Mouse (Mus musculus): Measurements from ENCODE around the gene Ankrd65. TPM values are rescaled to one million over a fixed set of nuclear protein-coding genes. Genes with fewer than 3 reads are reported as not detected.
"Not testable (repeated sequence)": the region's sequence is repeated elsewhere in the genome, so short reads cannot be mapped to it uniquely, and the experiment has no call there.

The Ankrd65 gene
- polyA plus RNA-seq, 1 experiment from 2014 or later, result 0.10 TPM

DNA sequence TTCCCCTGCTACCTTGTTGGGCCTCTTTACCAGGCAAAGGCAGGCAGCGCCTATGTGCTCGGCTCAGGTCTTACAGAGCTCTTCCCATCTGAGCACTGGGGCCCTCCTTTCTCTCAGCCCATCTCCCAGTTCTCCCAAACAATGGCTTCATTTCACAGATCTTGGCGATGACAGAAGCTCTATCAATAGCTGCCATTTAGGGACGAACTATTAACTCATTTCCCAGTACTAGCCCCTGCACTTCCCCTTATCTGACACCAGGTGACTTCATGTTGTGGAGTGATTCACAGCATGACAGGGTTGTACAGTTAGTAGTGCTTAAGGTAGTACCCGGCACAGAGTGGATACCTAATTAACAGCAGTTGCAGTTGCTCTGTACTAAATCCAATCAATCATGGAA, 4.4 kb upstream of the Ankrd65 start, which contains the start of gene Tmem88b:
Gene Tmem88b (minus strand): TSS at position 56 of the 400 bp plus-strand sequence.
- ATAC-seq (ENCODE audit: low FRiP score, low TSS enrichment), result no peak
- DNase-seq (ENCODE audit: low spot score), result no peak
- H3K4me1 ChIP-seq (replicated peaks; ENCODE audit: control insufficient read depth, insufficient read depth), result no peaks in the 10 kb centered on the region
- no peaks in the 10 kb centered on the region for H3K9me3 ChIP-seq (ENCODE audit: control insufficient read depth, low read length)
- H3K4me2 ChIP-seq (replicated peaks; ENCODE audit: low read depth), result peak within 1 kb of the TSS; percentile 75
- TF ChIP-seq CTCF (IDR thresholded peaks at IDR 0.05; ENCODE audit: low read depth), result peak; percentile 58
- no peak for TF ChIP-seq EP300 (optimal IDR thresholded peaks at IDR 0.05)
- 54% methylated on average over 5 of the region's 5 CpGs for WGBS
- peak within 1 kb of the TSS; percentile 63 for H3K4me3 ChIP-seq (ENCODE audit: low read depth, low read length)
- peak within 1 kb of the TSS; percentile 86 for H3K9ac ChIP-seq (ENCODE audit: low read length)
- H3K36me3 ChIP-seq (ENCODE audit: control insufficient read depth, insufficient read depth, low read length), result no peaks in the 10 kb centered on the region
- H3K27ac ChIP-seq (replicated peaks), result no peak within 1 kb of the TSS
- H3K27me3 ChIP-seq (ENCODE audit: control insufficient read depth, insufficient read depth, low read length), result no peaks in the 10 kb centered on the region

DNA sequence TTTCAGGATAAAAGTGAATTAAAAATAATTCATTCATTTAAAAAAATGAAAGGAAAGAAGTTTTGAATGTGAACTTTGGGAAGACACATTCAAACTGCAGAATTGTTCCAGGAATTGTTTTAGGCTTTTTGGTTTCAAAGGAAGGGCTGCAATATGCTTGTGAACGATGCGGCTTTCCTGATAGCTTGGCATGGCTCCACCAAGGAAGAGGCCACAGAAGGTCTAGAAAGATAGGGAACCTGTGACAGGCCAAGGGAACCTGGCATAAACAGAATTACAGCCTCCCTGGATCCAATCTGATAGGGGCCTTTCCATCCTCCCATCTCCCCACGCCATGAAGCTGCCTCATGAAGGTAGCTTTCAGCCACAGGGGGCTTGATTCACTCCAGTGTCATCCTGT, 1.9 kb upstream of the Ankrd65 start:
- Histone ChIP-seq H3K9me3 (ENCODE audit: control insufficient read depth, low read length) (no peaks in the 10 kb centered on the region), H3K9ac (ENCODE audit: low read length) (no peak overlapping the region), H3K36me3 (ENCODE audit: control insufficient read depth, insufficient read depth, low read length) (no peaks in the 10 kb centered on the region), H3K4me2 (replicated peaks; ENCODE audit: low read depth) (no peak overlapping the region), H3K27me3 (ENCODE audit: control insufficient read depth, insufficient read depth, low read length) (no peaks in the 10 kb centered on the region), H3K4me1 (replicated peaks; ENCODE audit: control insufficient read depth, insufficient read depth) (no peaks in the 10 kb centered on the region), H3K27ac (replicated peaks) (no peak overlapping the region), H3K4me3 (ENCODE audit: low read depth, low read length) (no peak overlapping the region)
- WGBS, result 67% methylated on average over 3 of the region's 3 CpGs
- ATAC-seq (ENCODE audit: low FRiP score, low TSS enrichment) (no peak), DNase-seq (ENCODE audit: low spot score) (no peak)
- TF ChIP-seq CTCF (IDR thresholded peaks at IDR 0.05; ENCODE audit: low read depth) (no peak), EP300 (optimal IDR thresholded peaks at IDR 0.05) (no peak)

DNA sequence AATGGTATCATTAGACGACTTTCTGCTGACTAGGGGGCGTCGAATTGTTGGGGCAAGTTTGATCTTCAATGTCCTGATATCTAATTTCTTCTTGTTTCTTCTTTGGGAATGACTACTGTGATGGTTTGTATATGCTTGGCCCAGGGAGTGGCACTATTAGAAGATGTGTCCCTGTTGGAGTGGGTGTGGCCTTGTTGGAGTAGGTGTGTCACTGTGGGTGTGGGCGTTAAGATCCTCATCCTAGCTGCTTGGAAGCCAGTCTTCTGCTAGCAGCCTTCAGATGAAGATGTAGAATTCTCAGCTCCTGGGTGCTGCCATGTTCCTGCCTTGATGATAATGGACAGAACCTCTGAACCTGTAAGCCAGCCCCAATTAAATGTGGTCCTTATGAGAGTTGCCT, 1.4 kb upstream of the Ankrd65 start:
- WGBS, result 79% methylated on average over 4 of the region's 4 CpGs
- not testable (repeated sequence) for H3K36me3 ChIP-seq (ENCODE audit: control insufficient read depth, insufficient read depth, low read length); H3K4me1 ChIP-seq (replicated peaks; ENCODE audit: control insufficient read depth, insufficient read depth); DNase-seq (ENCODE audit: low spot score); H3K4me3 ChIP-seq (ENCODE audit: low read depth, low read length); H3K27ac ChIP-seq (replicated peaks); ATAC-seq (ENCODE audit: low FRiP score, low TSS enrichment); H3K4me2 ChIP-seq (replicated peaks; ENCODE audit: low read depth); H3K27me3 ChIP-seq (ENCODE audit: control insufficient read depth, insufficient read depth, low read length); H3K9ac ChIP-seq (ENCODE audit: low read length); H3K9me3 ChIP-seq (ENCODE audit: control insufficient read depth, low read length)

DNA sequence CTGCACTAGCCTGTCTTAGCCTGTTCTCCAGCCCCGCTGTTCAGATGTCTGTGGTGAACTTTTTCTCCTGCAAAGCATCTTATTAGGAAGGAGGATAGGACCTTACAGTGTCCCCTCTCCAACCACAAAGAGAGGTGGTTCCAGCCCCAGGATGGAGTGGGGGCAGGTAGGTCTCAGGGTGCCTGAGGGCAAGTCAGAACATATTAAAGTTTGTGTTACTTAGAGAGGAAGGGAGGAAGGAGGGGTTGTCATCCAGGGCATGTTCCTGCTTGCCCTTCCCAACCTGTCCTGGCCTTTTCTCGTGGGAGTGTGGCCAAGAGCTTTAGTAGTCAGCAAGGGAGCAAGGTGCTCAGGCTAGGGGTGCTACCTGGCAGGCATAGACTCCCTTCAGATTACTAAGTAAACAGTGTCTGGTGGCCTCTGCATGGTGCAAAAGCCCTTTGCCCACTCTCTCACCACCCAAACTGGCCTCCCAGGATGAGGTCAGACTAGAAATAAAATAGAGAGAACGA, 467 bp downstream of the Ankrd65 start:
- no peaks in the 10 kb centered on the region for H3K36me3 ChIP-seq (ENCODE audit: control insufficient read depth, insufficient read depth, low read length)
- WGBS, result 48% methylated on average over 3 of the region's 3 CpGs
- TF ChIP-seq EP300 (optimal IDR thresholded peaks at IDR 0.05) (no peak), CTCF (IDR thresholded peaks at IDR 0.05; ENCODE audit: low read depth) (no peak)
- peak; percentile 15 for DNase-seq (ENCODE audit: low spot score)
- no peak overlapping the region for H3K4me2 ChIP-seq (replicated peaks; ENCODE audit: low read depth)
- ATAC-seq (ENCODE audit: low FRiP score, low TSS enrichment), result peak; percentile 69
- no peaks in the 10 kb centered on the region for H3K27me3 ChIP-seq (ENCODE audit: control insufficient read depth, insufficient read depth, low read length)
- peak overlapping the region; percentile 65; the same call in 1 of the 2 replicates for H3K27ac ChIP-seq (replicated peaks)
- H3K4me3 ChIP-seq (ENCODE audit: low read depth, low read length), result no peak overlapping the region
- H3K9ac ChIP-seq (ENCODE audit: low read length), result no peak overlapping the region
- no peaks in the 10 kb centered on the region for H3K9me3 ChIP-seq (ENCODE audit: control insufficient read depth, low read length)
- no peaks in the 10 kb centered on the region for H3K4me1 ChIP-seq (replicated peaks; ENCODE audit: control insufficient read depth, insufficient read depth)

DNA sequence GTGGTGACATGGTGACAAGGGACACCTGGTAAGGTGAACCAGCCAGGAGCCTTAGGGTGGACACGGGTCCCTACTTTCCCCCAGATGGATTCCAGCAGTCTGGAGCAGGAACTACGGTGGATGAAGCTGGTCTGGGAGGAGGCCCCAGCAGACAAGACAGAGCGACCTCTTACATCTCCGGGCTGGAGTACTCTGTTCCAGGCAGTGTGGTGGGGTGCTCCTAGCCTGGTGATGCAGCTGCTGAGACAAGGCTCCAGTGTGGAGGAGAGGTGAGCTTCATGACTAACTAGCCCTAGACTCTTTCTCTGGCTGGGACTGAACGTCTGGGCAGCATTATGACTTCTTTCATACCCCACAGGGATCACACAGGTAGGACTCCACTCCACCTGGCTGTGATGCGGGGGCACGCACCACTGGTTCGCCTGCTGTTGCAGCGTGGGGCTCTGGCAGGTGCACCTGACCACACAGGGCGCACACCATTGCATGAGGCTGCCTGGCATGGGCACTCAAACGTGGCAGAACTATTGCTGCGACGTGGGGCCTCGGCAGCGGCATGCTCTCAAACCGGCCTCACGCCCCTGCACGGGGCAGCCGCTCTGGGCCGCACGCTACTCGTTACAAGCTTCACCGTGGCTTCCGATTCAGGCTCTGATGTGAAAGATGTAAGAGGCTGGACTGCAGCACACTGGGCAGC, 1.1 kb downstream of the Ankrd65 start:
- ATAC-seq (ENCODE audit: low FRiP score, low TSS enrichment) (0 out of 2 replicates have a peak, but pooled peaks have one; percentile 25), DNase-seq (ENCODE audit: low spot score) (peak; percentile 13)
- WGBS, result 73% methylated on average over 24 of the region's 24 CpGs
- H3K9ac ChIP-seq (ENCODE audit: low read length), result no peak overlapping the region; the same call in 1 of the 2 replicates
- no peaks in the 10 kb centered on the region for H3K27me3 ChIP-seq (ENCODE audit: control insufficient read depth, insufficient read depth, low read length)
- no peak overlapping the region for H3K4me3 ChIP-seq (ENCODE audit: low read depth, low read length)
- H3K36me3 ChIP-seq (ENCODE audit: control insufficient read depth, insufficient read depth, low read length), result no peaks in the 10 kb centered on the region
- H3K27ac ChIP-seq (replicated peaks), result peak overlapping the region; percentile 9; the same call in 1 of the 2 replicates
- no peak for TF ChIP-seq CTCF (IDR thresholded peaks at IDR 0.05; ENCODE audit: low read depth)
- no peak for TF ChIP-seq EP300 (optimal IDR thresholded peaks at IDR 0.05)
- no peaks in the 10 kb centered on the region for H3K9me3 ChIP-seq (ENCODE audit: control insufficient read depth, low read length)
- no peak overlapping the region for H3K4me2 ChIP-seq (replicated peaks; ENCODE audit: low read depth)
- no peaks in the 10 kb centered on the region for H3K4me1 ChIP-seq (replicated peaks; ENCODE audit: control insufficient read depth, insufficient read depth)

DNA sequence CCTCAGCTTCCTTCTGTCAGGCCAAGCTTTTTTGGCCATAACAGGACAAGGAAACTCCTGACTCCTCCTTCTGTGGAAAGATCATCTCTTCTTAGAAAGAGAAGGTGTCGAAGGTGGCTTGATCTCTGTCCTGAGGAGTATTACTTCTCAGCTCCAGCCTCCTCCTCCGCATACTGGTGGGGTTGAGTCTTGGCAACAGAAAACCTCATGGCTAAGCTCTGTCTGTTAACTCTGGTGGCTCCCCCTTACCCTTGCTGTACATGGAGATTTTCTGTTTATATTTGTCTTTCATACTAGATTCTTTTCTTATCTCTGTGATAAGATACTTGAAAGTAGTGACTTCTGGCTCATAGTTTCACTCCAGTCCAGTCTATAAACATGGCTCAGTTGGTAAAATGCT, 3.5 kb downstream of the Ankrd65 start:
- H3K27me3 ChIP-seq (ENCODE audit: control insufficient read depth, insufficient read depth, low read length), result no peaks in the 10 kb centered on the region
- 59% methylated on average over 2 of the region's 2 CpGs for WGBS
- no peaks in the 10 kb centered on the region for H3K4me1 ChIP-seq (replicated peaks; ENCODE audit: control insufficient read depth, insufficient read depth)
- no peaks in the 10 kb centered on the region for H3K9me3 ChIP-seq (ENCODE audit: control insufficient read depth, low read length)
- no peak overlapping the region for H3K4me2 ChIP-seq (replicated peaks; ENCODE audit: low read depth)
- ATAC-seq (ENCODE audit: low FRiP score, low TSS enrichment) (no peak), DNase-seq (ENCODE audit: low spot score) (no peak)
- no peak overlapping the region for H3K4me3 ChIP-seq (ENCODE audit: low read depth, low read length)
- no peak overlapping the region for H3K9ac ChIP-seq (ENCODE audit: low read length)
- H3K36me3 ChIP-seq (ENCODE audit: control insufficient read depth, insufficient read depth, low read length), result no peaks in the 10 kb centered on the region
- TF ChIP-seq EP300 (optimal IDR thresholded peaks at IDR 0.05) (no peak), CTCF (IDR thresholded peaks at IDR 0.05; ENCODE audit: low read depth) (no peak)
- no peak overlapping the region for H3K27ac ChIP-seq (replicated peaks)

Measured in stomach, postnatal 0 days (tissue).